Mouse (Mus musculus) forebrain, embryonic 11.5 days (tissue): ENCODE measurements around the gene Tmprss6. TPM values are rescaled to one million over a fixed set of nuclear protein-coding genes. Genes with fewer than 3 reads are reported as not detected.

Experiments used
- ATAC-seq: fragments of 200-750 bp; cut with Nextera tagmentation; replicated peaks from 2 replicates; pipeline ENCODE4 v1.8.0; 2017; ENCODE audit warnings: moderate TSS enrichment; ENCODE audit not compliant: low FRiP score
- DNase-seq: peaks from one replicate; pipeline ENCODE4 v3.0.0-alpha.2; 2017; ENCODE audit warnings: low spot score
- H3K27ac ChIP-seq: fragments of 300-500 bp; sonication (generic); 2 replicates; pipeline ENCODE4 v1.5.1; 2014; ENCODE audit warnings: low read depth, low read length
- H3K27me3 ChIP-seq: fragments of 300-500 bp; sonication (generic); 2 replicates; pipeline ENCODE4 v1.6.1; 2014; ENCODE audit warnings: mild to moderate bottlenecking, low read length, mixed read lengths; ENCODE audit not compliant: control insufficient read depth, insufficient read depth
- H3K36me3 ChIP-seq: fragments of 300-500 bp; sonication (generic); 2 replicates; pipeline ENCODE4 v1.6.1; 2014; ENCODE audit warnings: mild to moderate bottlenecking, low read length, moderate library complexity, mixed read lengths; ENCODE audit not compliant: control insufficient read depth, insufficient read depth
- H3K4me1 ChIP-seq: fragments of 300-500 bp; sonication (generic); replicated peaks from 2 replicates; pipeline ENCODE4 v1.6.1; 2014; ENCODE audit warnings: low read length, mixed read lengths; ENCODE audit not compliant: control insufficient read depth, insufficient read depth
- H3K4me2 ChIP-seq: fragments of 300-500 bp; sonication (generic); 2 replicates; pipeline ENCODE4 v1.6.1; 2014; ENCODE audit warnings: low read depth, mild to moderate bottlenecking, low read length, moderate library complexity, mixed read lengths; ENCODE audit not compliant: severe bottlenecking
- H3K4me3 ChIP-seq: fragments of 300-500 bp; sonication (generic); 2 replicates; pipeline ENCODE4 v1.5.1; 2014; ENCODE audit warnings: low read depth, low read length
- H3K9ac ChIP-seq: fragments of 300-500 bp; sonication (generic); 2 replicates; pipeline ENCODE4 v1.6.1; 2014; ENCODE audit warnings: low read length
- H3K9me3 ChIP-seq: fragments of 300-500 bp; sonication (generic); 2 replicates; pipeline ENCODE4 v1.6.1; 2016; ENCODE audit warnings: low read length, mixed read lengths; ENCODE audit not compliant: control insufficient read depth
- WGBS: fragments of 180-500 bp; shearing (Covaris S2); extraction: QIAGEN DNeasy Blood & Tissue Kit; methylation state at CpG from one replicate; pipeline ENCODE4 v1.1.7; 2014; 5-methylcytosine and 5-hydroxymethylcytosine counted together
- polyA plus RNA-seq: library from polyadenylated mRNA; unstranded; fragments of >200 nt; fragmentation: Nextera tagmentation; extraction: Ambion mirVana; gene quantifications from 2 replicates; pipeline ENCODE4 v1.2.1, GENCODE M21; 2014

Tmprss6 gene
- polyA plus RNA-seq, 1 experiment from 2014 or later: 0.79 TPM

DNA sequence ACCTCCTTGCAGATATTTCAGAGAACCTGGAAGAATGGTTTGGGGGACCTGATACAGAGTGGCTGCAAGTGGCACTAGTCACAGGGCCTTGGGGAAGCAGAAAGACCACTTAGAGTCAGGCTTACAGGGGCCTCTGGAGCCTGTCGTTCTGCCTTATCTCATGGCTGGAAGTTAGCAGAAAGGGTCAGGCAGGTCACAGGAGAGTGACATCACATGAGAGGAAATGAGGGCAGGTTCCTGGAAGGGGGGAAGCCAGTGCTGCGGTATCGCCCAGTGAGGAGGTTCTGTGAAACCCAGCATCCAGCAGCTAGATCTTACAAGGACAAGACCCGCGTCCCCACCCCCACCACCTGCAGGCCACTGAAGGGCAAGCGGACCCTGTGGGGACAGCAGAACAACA, 19.3 kb downstream of the Tmprss6 start:
- H3K4me2 ChIP-seq: no peak overlapping the region
- no peak for ATAC-seq
- H3K4me3 ChIP-seq: no peak overlapping the region

DNA sequence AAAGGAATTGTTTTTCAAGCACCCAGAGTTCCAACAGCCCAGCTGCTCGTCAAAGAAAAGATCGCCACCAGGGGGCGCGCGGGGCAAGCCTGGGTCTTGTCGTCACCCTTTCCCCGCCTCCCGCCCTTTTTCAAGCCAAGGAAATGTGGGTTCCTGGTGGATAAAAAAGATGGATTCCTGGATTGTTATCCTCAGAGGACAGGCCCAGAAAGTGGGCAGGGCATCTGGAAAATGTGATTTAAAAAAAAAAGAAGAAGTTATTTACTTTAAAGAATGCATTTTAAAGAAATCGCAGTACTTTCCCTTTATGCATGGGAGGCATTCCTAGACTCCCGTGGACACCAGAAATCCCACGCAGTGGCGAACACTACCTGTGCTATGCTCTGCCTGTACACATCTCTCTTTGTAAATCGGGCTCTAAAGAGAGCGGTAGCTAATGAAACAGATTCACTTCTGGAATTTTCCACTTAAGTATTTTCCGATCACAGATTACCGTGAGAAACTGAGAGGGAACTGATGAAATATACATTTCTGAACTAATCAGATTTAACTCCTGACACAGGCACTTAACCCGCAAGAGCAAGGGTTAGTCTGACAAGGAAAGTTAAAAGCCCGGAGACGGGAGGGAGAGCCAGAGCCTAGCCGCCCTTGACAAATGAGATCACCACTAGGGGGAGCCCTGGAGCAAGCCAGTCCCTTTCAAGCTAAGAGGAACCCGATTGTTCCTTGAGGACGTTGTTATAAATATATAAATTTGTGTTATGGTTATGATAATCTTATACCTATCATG, 20.5 kb downstream of the Tmprss6 start:
- H3K27ac ChIP-seq: peak overlapping the region; percentile 39; the same call in 1 of the 2 replicates
- 2% methylated on average over 22 of the region's 22 CpGs for WGBS
- peak overlapping the region; percentile 62 for H3K4me2 ChIP-seq
- H3K36me3 ChIP-seq: no peaks in the 10 kb centered on the region
- H3K27me3 ChIP-seq: no peaks in the 10 kb centered on the region
- ATAC-seq (no peak; the same call in 1 of the 2 replicates), DNase-seq (peak; percentile 98)
- no peaks in the 10 kb centered on the region for H3K9me3 ChIP-seq
- H3K9ac ChIP-seq: peak overlapping the region; percentile 46; the same call in 1 of the 2 replicates
- H3K4me1 ChIP-seq: peaks cover 6% of the 10 kb centered on the region; the same call in 1 of the 2 replicates
- peak overlapping the region; percentile 24; the same call in 1 of the 2 replicates for H3K4me3 ChIP-seq

More for the DNA sequence above, 19.3 kb downstream of the Tmprss6 start:
- no peak for DNase-seq
- no peaks in the 10 kb centered on the region for H3K36me3 ChIP-seq
- no peaks in the 10 kb centered on the region for H3K27me3 ChIP-seq
- WGBS: 81% methylated on average over 6 of the region's 6 CpGs
- H3K9me3 ChIP-seq: no peaks in the 10 kb centered on the region
- peaks cover 6% of the 10 kb centered on the region; the same call in 1 of the 2 replicates for H3K4me1 ChIP-seq
- no peak overlapping the region for H3K27ac ChIP-seq
- H3K9ac ChIP-seq: no peak overlapping the region

- DNase-seq (no peak), ATAC-seq (no peak)
- Histone ChIP-seq H3K27me3 (no peaks in the 10 kb centered on the region), H3K9ac (peak overlapping the region; percentile 3; the same call in 1 of the 2 replicates), H3K27ac (no peak overlapping the region), H3K36me3 (no peaks in the 10 kb centered on the region), H3K4me3 (no peak overlapping the region), H3K9me3 (no peaks in the 10 kb centered on the region), H3K4me1 (peaks cover 6% of the 10 kb centered on the region; the same call in 1 of the 2 replicates), H3K4me2 (no peak overlapping the region)
- 41% methylated on average over 7 of the region's 7 CpGs for WGBS
Observed at GRCm38 (mm10) chr15:78447121-78447520, 21.3 kb downstream of the Tmprss6 start.

DNA sequence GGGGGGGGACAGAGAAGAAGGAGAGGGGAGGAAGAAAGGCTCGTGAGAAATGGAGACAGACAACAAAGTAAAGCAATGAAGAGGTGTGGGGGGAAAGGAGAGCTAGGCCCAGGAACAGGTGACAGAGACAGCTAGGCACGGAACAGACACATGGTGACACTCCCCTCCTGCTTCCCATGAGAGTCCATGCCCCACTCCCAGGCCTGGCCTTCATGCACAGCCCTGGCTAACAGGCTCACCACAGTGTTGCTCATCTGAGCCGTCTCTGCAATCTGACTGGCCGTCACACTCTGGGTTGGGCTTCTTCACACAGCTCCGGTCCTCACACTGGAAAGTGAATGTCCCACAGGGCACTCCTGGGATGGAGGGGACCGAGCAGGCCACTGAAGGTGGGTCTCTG, 24.6 kb downstream of the Tmprss6 start:
- no peak overlapping the region for H3K4me2 ChIP-seq
- WGBS: 56% methylated on average over 6 of the region's 6 CpGs
- no peaks in the 10 kb centered on the region for H3K9me3 ChIP-seq
- no peak overlapping the region for H3K4me3 ChIP-seq
- no peak overlapping the region for H3K27ac ChIP-seq
- H3K27me3 ChIP-seq: no peaks in the 10 kb centered on the region
- H3K4me1 ChIP-seq: 0 out of 2 replicates have a peak, but pooled peaks cover 1% of the 10 kb centered on the region
- H3K36me3 ChIP-seq: no peaks in the 10 kb centered on the region
- H3K9ac ChIP-seq: no peak overlapping the region
- ATAC-seq (no peak), DNase-seq (no peak)

GRCm38 (mm10) chr15:78442231-78442630, 26.2 kb downstream of the Tmprss6 start:
- WGBS: 87% methylated on average over 19 of the region's 19 CpGs
- H3K9ac ChIP-seq: no peak overlapping the region
- ATAC-seq (no peak), DNase-seq (no peak)
- no peaks in the 10 kb centered on the region; the same call in 1 of the 2 replicates for H3K27me3 ChIP-seq
- no peaks in the 10 kb centered on the region for H3K36me3 ChIP-seq
- peaks cover 3% of the 10 kb centered on the region for H3K4me1 ChIP-seq
- no peaks in the 10 kb centered on the region for H3K9me3 ChIP-seq
- H3K4me2 ChIP-seq: no peak overlapping the region
- H3K4me3 ChIP-seq: no peak overlapping the region
- no peak overlapping the region for H3K27ac ChIP-seq

- no peak overlapping the region for H3K9ac ChIP-seq
- H3K9me3 ChIP-seq: no peaks in the 10 kb centered on the region
- no peaks in the 10 kb centered on the region for H3K36me3 ChIP-seq
- H3K27me3 ChIP-seq: no peaks in the 10 kb centered on the region; the same call in 1 of the 2 replicates
- H3K27ac ChIP-seq: no peak overlapping the region
- no peak for ATAC-seq
- no peak overlapping the region for H3K4me2 ChIP-seq
- WGBS: 62% methylated on average over 9 of the region's 9 CpGs
- peaks cover 16% of the 10 kb centered on the region for H3K4me1 ChIP-seq
- DNase-seq: no peak
- H3K4me3 ChIP-seq: no peak overlapping the region
Observed at GRCm38 (mm10) chr15:78438973-78439372, 29.5 kb downstream of the Tmprss6 start.

- Histone ChIP-seq H3K4me1 (peaks cover 16% of the 10 kb centered on the region), H3K36me3 (no peaks in the 10 kb centered on the region)
- 47% methylated on average over 8 of the region's 8 CpGs for WGBS
Observed at GRCm38 (mm10) chr15:78438505-78438904, 29.9 kb downstream of the Tmprss6 start.

GRCm38 (mm10) chr15:78438018-78438394, 30.4 kb downstream of the Tmprss6 start:
- 35% methylated on average over 4 of the region's 4 CpGs for WGBS
- no peak overlapping the region for H3K9ac ChIP-seq
- H3K27me3 ChIP-seq: no peaks in the 10 kb centered on the region; the same call in 1 of the 2 replicates
- H3K4me3 ChIP-seq: no peak overlapping the region
- DNase-seq: no peak
- H3K36me3 ChIP-seq: no peaks in the 10 kb centered on the region; the same call in 1 of the 2 replicates
- no peak overlapping the region for H3K27ac ChIP-seq
- H3K4me2 ChIP-seq: no peak overlapping the region
- ATAC-seq: no peak
- peaks cover 16% of the 10 kb centered on the region for H3K4me1 ChIP-seq
- H3K9me3 ChIP-seq: no peaks in the 10 kb centered on the region

More at GRCm38 (mm10) chr15:78438505-78438904, 29.9 kb downstream of the Tmprss6 start:
- H3K9me3 ChIP-seq: no peaks in the 10 kb centered on the region
- H3K27me3 ChIP-seq: no peaks in the 10 kb centered on the region; the same call in 1 of the 2 replicates
- H3K4me3 ChIP-seq: no peak overlapping the region
- no peak for DNase-seq
- H3K27ac ChIP-seq: no peak overlapping the region
- H3K9ac ChIP-seq: no peak overlapping the region
- no peak for ATAC-seq
- no peak overlapping the region for H3K4me2 ChIP-seq
